Mouse (Mus musculus) midbrain, postnatal 0 days (tissue): Measurements from ENCODE around the gene Arl15. TPM values are rescaled to one million over a fixed set of nuclear protein-coding genes. Genes with fewer than 3 reads are reported as not detected.
"Not testable (repeated sequence)": the region's sequence is repeated elsewhere in the genome, so short reads cannot be mapped to it uniquely, and the experiment has no call there.

Source experiments
- ATAC-seq: fragments of 200-750 bp; cut with Nextera tagmentation; 2 replicates; pipeline ENCODE4 v1.8.0; 2017; ENCODE audit warnings: moderate number of reproducible peaks, mild to moderate bottlenecking, moderate TSS enrichment, moderate library complexity; ENCODE audit not compliant: low FRiP score
- DNase-seq: peaks from one replicate; pipeline ENCODE4 v3.0.0-alpha.2; 2015; ENCODE audit warnings: low spot score
- H3K27ac ChIP-seq: fragments of 300-500 bp; sonication (generic); 2 replicates; pipeline ENCODE4 v1.5.1; 2014; ENCODE audit warnings: low read depth, mild to moderate bottlenecking, low read length, mixed read lengths
- H3K27me3 ChIP-seq: fragments of 300-500 bp; sonication (generic); 2 replicates; pipeline ENCODE4 v1.6.1; 2014; ENCODE audit warnings: low read length, control low read depth, mixed read lengths; ENCODE audit not compliant: insufficient read depth
- H3K36me3 ChIP-seq: fragments of 300-500 bp; sonication (generic); 2 replicates; pipeline ENCODE4 v1.6.1; 2014; ENCODE audit warnings: low read length, control low read depth, mixed read lengths; ENCODE audit not compliant: insufficient read depth
- H3K4me1 ChIP-seq: fragments of 300-500 bp; sonication (generic); 2 replicates; pipeline ENCODE4 v1.6.1; 2014; ENCODE audit warnings: mild to moderate bottlenecking, control low read depth, antibody characterized with exemption, low read length, mixed read lengths; ENCODE audit not compliant: insufficient read depth
- H3K4me2 ChIP-seq: fragments of 300-500 bp; sonication (generic); 2 replicates; pipeline ENCODE4 v1.6.1; 2014; ENCODE audit warnings: low read depth, mild to moderate bottlenecking, low read length, mixed read lengths; ENCODE audit not compliant: poor library complexity, severe bottlenecking
- H3K4me3 ChIP-seq: fragments of 300-500 bp; sonication (generic); 2 replicates; pipeline ENCODE4 v1.5.1; 2014; ENCODE audit warnings: low read depth, mild to moderate bottlenecking, low read length, moderate library complexity
- H3K9ac ChIP-seq: fragments of 300-500 bp; sonication (generic); replicated peaks from 2 replicates; pipeline ENCODE4 v1.6.1; 2014; ENCODE audit warnings: mild to moderate bottlenecking, low read length, moderate library complexity, mixed read lengths; ENCODE audit not compliant: poor library complexity, severe bottlenecking
- H3K9me3 ChIP-seq: fragments of 300-500 bp; sonication (generic); 2 replicates; pipeline ENCODE4 v1.6.1; 2016; ENCODE audit warnings: low read length, control low read depth
- CTCF ChIP-seq: IDR thresholded peaks from 2 replicates; pipeline ENCODE4 v1.5.1; 2016; ENCODE audit warnings: antibody characterized with exemption, mild to moderate bottlenecking
- WGBS: fragments of 180-500 bp; shearing (Covaris S2); extraction: QIAGEN DNeasy Blood & Tissue Kit; methylation state at CpG from one replicate; pipeline ENCODE4 v1.1.7; 2014; 5-methylcytosine and 5-hydroxymethylcytosine counted together
- polyA plus RNA-seq: library from polyadenylated mRNA; unstranded; fragments of >200 nt; fragmentation: Nextera tagmentation; extraction: Ambion mirVana; gene quantifications from 2 replicates; pipeline ENCODE4 v1.2.1, GENCODE M21; 2015
- total RNA-seq: library from RNA; depleted of rRNA; stranded (reverse); fragments of >200 nt; gene quantifications from 2 replicates; pipeline ENCODE4 v1.2.3, GENCODE M21; 2014

Arl15 gene
- total and polyA plus RNA-seq, 2 experiments from 2014 or later, result 16.8 to 54.8 TPM

DNA sequence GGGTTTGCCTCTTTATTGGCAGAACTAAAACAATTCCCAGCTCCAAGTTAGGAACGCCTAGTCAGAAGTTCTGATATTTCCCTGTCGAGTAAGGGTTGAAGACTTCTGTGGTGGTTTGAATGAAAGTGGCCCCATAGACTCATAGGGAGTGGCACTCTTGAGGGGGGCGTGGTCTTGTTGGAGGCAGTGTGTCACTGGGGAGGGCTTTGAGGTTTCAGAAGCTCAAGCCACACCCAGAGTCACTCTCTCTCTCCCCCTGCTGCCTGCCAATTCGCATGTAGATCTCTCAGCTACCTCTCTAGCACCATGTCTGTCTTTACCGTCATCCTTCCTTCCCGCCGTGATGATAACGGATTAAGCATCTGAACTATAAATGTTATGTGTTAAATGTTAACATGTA is 19.5 kb upstream of the Arl15 start:
- H3K4me2 ChIP-seq, result no peak overlapping the region
- H3K27ac ChIP-seq, result no peak overlapping the region
- DNase-seq (no peak), ATAC-seq (no peak)
- no peaks in the 10 kb centered on the region for H3K27me3 ChIP-seq
- H3K36me3 ChIP-seq, result no peaks in the 10 kb centered on the region
- no peak for TF ChIP-seq CTCF
- H3K9me3 ChIP-seq, result no peaks in the 10 kb centered on the region
- 92% methylated on average over 8 of the region's 8 CpGs for WGBS
- no peak overlapping the region for H3K4me3 ChIP-seq
- no peak overlapping the region for H3K9ac ChIP-seq
- no peaks in the 10 kb centered on the region for H3K4me1 ChIP-seq

DNA sequence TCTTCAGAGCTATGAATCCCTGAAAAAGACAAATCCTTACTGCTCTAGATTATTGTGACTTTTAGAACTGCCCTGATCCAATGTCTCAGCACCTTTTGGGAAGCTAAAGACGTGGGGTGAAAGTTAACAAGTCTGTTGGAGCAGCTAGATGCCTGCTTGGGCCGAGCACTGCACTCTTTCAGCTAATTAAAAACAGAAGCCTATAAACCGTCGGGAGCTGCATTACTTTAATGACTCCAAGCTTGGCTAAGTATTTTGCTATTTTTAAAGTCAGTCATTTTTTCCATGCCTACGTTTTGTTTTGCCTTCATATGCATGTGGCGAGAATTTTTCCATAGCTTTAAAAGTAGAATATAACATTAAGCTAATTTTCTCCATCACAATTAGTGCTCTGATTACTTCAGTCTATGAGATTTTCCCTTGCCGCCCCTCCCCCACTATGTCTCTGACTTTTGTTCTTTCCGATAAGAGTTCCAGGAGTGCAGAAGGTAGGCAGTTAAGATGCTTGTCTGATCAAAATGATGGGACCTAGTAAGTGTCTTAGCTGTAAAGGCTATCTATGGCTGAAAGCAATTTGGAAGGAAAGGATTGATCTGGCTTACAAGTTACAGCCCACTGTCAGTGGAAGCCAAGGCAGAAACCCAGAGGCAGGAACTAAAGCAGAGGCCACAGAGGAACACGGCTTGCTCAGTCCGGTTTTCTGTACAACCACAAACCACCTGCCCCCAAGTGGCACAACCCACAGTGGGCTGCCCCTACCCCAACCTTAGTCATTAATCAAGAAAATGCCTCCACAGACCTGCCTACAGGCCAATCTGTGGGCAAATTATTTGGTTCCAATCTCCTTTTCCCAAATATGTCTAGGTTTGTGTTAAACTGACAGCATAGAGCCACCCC is 18.8 kb upstream of the Arl15 start:
- Histone ChIP-seq H3K4me1 (no peaks in the 10 kb centered on the region), H3K4me3 (no peak overlapping the region), H3K36me3 (no peaks in the 10 kb centered on the region), H3K9ac (no peak overlapping the region), H3K9me3 (no peaks in the 10 kb centered on the region), H3K27me3 (no peaks in the 10 kb centered on the region), H3K27ac (no peak overlapping the region), H3K4me2 (no peak overlapping the region)
- DNase-seq (no peak), ATAC-seq (no peak)
- TF ChIP-seq CTCF, result no peak
- 77% methylated on average over 10 of the region's 10 CpGs for WGBS

DNA sequence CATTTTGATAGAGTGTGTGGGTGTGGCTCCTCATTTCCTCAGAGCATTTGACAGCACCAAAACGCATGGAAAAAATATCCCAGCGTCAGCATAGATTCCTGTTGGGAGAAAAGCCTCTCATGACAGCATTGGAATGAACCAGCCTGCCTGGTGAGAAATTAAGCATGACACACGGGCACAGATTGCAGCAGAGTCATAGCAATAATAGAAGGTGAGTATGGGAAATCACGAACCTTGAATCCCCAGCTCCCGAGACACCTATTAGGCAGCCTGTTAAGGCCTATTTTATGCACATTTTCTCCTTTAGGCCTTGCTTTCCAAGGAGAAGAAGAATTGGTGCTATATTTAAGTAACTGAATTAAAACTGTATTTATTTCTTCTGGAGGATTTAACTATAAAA is 8.5 kb upstream of the Arl15 start:
- Histone ChIP-seq H3K27me3 (no peaks in the 10 kb centered on the region), H3K4me3 (no peak overlapping the region), H3K27ac (0 out of 2 replicates have a peak overlapping the region, but pooled peaks have one; percentile 12), H3K4me1 (no peaks in the 10 kb centered on the region), H3K36me3 (no peaks in the 10 kb centered on the region), H3K9me3 (no peaks in the 10 kb centered on the region), H3K4me2 (no peak overlapping the region), H3K9ac (no peak overlapping the region)
- ATAC-seq, result no peak
- TF ChIP-seq CTCF, result no peak
- WGBS, result 69% methylated on average over 5 of the region's 5 CpGs
- no peak for DNase-seq

DNA sequence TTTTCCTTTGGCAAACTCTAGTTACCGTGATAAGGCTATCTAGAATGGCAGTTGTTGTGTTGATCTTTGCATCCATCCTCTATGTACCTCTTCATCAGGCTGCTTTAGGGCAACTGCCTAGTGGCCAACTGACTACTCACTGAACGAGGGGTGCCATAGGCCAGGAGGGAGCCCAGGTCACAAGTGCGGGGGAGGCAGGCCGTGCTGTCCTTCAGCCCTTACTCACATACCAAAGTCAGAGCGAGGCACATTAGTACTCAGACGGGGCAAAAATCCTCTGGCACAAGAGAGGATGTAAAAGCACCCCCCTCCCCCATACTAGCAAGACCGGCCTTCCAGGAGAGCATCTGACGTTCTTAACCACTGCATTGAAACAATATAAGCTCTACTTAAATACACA is 7.2 kb upstream of the Arl15 start:
- TF ChIP-seq CTCF, result no peak
- no peaks in the 10 kb centered on the region for H3K4me1 ChIP-seq
- no peaks in the 10 kb centered on the region for H3K27me3 ChIP-seq
- 78% methylated on average over 8 of the region's 8 CpGs for WGBS
- H3K9ac ChIP-seq, result no peak overlapping the region
- ATAC-seq (no peak), DNase-seq (no peak)
- no peaks in the 10 kb centered on the region for H3K36me3 ChIP-seq
- H3K27ac ChIP-seq, result no peak overlapping the region
- no peaks in the 10 kb centered on the region for H3K9me3 ChIP-seq
- no peak overlapping the region for H3K4me3 ChIP-seq
- H3K4me2 ChIP-seq, result no peak overlapping the region

DNA sequence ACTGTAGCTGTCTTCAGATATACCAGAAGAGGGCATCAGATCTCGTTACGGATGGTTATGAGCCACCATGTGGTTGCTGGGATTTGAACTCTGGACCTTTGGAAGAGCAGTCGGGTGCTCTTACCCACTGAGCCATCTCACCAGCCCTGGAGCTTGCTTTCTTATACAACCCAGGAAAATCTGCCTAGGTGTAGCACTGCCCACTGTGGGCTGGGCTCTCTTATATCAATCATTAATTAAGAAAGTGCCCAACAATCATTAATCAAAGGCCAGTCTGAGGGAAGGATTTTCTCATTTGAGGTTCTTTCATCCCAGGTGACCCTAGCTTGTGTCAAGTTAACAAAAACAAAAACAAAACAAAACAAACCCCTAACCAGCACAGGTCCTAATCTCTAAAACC is 4.3 kb upstream of the Arl15 start:
- H3K27me3 ChIP-seq, ATAC-seq, H3K4me2 ChIP-seq, H3K36me3 ChIP-seq, H3K9me3 ChIP-seq, H3K4me3 ChIP-seq, H3K27ac ChIP-seq, DNase-seq, H3K9ac ChIP-seq, H3K4me1 ChIP-seq: not testable (repeated sequence)
- 100% methylated on average over 1 of the region's 3 CpGs for WGBS

DNA sequence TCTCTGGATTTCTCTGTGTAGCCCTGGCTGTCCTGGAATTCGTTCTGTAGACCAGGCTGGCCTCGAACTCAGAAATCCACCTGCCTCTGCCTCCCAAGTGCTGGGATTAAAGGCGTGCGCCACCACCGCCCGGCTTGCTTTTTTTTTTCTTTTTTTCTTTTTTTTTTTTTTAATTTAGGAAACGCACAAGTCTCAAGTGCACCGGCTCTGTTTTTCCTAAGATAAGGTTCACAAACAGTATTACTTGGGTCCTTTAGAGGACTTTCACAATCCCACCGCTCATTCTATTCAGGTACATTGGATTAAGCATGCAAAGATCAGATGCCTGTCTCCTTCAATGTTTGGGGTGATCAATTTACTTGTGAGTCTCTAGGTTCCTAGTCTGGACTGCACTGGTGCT is 668 bp upstream of the Arl15 start:
- DNase-seq, result peak; percentile 12

More for the DNA sequence above, 668 bp upstream of the Arl15 start:
- TF ChIP-seq CTCF, result no peak
- no peak for ATAC-seq
- peak overlapping the region; percentile 86 for H3K27ac ChIP-seq
- H3K36me3 ChIP-seq, result no peaks in the 10 kb centered on the region
- H3K4me1 ChIP-seq, result no peaks in the 10 kb centered on the region
- no peaks in the 10 kb centered on the region for H3K9me3 ChIP-seq
- H3K4me2 ChIP-seq, result peak overlapping the region; percentile 72
- 79% methylated on average over 9 of the region's 9 CpGs for WGBS
- H3K27me3 ChIP-seq, result no peaks in the 10 kb centered on the region
- peak overlapping the region; percentile 82 for H3K9ac ChIP-seq
- H3K4me3 ChIP-seq, result peak overlapping the region; percentile 81
